Mouse (Mus musculus) hematopoietic stem cell, adult 5-6 weeks (primary cell): ENCODE results near the gene Acaca. TPM values are rescaled to one million over a fixed set of nuclear protein-coding genes. Genes with fewer than 3 reads are reported as not detected.

Experiments used
- ATAC-seq, 2 experiments: fragments of 125-278 bp in 1 of 2; replicated peaks in 1 of 2; 2 replicates each; pipeline ENCODE4 v1.8.0; 2016 to 2017; ENCODE audit warnings: inconsistent platforms in 2 of 2, mild to moderate bottlenecking in 2 of 2, moderate number of reproducible peaks in 2 of 2, low read depth in 1 of 2, moderate TSS enrichment in 1 of 2; ENCODE audit not compliant: low FRiP score in 2 of 2, poor library complexity in 2 of 2, severe bottlenecking in 2 of 2, insufficient read depth in 1 of 2, low TSS enrichment in 1 of 2
- total RNA-seq: library from RNA; stranded (forward); fragments of 172-1452, 232-1000 nt; gene quantifications from 2 replicates; pipeline ENCODE4 v1.2.3, GENCODE M21; 2017

Acaca gene
- total RNA-seq, 1 experiment from 2014 or later, result 34.9 TPM

DNA sequence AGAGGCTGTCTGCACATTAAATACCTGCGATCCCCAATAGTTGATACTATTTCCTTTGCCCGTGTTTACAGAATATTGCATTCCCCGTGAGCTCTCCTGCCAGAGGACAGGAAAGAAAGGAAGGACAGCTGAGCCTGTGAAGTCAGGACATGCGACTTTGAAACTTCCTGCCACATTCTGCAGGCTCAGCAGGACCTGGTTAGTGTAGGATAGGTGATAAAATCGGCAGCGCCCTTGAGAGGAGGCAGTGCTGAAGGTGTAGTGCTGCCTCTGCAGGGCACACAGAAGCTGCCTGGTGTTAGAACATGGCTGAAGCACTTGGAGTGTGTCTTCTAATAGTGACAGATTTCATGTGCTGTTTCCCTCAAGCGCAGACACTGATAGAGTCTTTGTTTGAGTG lies 264.1 kb downstream of the Acaca start:
- ATAC-seq, result no peak

DNA sequence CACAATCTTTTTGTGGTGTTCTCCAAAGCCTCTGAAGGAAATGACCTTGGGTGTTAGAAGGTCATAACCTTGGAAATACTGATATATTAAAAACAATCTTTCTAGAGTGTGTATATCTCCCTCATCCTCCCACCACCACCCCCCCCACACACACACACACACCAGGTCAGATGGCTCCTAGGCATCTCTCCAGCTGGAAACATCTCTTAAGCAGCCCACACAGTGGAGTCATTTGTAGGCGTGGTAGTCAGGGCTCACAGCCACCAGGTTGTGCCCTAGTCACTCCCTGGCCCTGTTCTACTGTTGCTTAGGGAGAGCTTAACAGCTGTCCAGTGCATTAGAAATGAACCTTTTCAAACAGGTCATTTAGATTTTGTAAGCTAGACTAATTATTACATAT lies 265.5 kb downstream of the Acaca start:
- no peak for ATAC-seq

DNA sequence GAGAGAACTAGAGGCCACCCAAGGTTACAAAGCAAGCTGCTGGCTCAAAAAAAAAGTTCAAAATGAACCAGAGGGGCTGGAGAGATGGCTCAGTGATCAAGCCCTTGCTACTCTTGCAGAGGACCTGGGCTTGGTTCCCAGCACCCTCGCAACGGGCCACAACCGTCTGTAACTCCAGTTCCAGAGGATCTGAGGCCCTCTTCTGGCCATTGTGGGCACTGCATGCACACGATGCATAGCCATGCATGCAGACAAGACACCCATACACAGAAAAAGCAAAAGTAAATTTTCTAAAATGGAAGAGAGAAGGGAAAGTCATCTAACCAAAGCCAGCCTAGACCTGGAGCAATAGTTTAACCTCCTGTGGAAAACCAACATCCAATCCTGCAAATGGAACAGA lies 277.3 kb downstream of the Acaca start:
- no peak for ATAC-seq

DNA sequence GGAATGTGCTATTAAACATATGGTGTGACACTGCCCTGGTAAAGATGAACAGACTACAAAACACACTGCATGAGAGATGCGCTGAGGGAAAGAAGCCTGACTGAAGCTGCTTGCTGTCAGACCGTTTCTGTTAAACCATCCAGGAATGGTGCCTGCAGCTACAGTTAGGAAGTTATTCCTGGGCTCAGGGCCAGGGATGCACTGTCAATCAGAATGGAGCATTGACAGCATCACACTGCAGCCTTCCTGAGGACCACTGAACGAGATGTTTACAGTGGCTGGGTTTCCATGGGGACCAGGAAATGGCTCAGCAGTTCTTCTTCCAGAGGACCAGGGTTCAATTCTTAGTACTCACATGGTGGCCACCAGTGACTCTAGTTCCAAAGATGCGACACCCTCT lies 280.9 kb downstream of the Acaca start:
- no peak for ATAC-seq

DNA sequence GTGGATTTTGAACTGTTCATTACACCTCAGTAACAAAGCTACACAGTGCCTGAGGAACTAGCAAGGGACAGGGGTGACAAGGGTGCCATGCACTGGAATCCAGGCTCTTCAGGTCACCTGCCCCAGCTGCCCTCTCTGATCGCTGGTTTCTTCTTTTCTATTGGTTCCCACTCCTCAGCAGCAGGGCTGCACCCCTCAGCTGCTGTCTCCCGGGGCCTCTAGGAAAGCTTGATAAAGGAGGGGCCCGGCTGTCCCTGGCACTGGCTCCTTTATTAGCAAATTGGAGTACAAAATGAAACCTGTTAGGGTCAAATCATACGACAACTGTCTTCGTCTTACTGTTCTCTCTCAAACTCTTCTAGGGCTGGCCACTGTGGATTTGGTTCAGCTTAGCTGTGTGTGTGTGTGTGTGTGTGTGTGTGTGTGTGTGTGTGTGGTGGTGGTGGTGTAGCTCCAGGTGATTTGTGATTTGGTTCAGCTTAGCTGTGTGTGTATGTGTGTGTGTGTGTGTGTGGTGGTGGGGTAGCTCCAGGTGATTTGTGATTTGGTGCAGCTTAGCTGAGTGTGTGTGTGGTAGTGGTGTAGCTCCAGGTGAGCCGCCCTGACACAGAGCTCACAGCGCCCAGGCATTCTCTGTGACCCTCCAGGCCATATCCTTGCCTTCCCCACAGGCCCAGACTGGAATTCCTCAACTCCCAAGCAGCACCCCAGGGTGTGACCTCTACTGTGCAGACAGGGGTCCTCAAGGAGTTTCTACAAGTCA lies 281.6 kb downstream of the Acaca start:
- no peak for ATAC-seq

DNA sequence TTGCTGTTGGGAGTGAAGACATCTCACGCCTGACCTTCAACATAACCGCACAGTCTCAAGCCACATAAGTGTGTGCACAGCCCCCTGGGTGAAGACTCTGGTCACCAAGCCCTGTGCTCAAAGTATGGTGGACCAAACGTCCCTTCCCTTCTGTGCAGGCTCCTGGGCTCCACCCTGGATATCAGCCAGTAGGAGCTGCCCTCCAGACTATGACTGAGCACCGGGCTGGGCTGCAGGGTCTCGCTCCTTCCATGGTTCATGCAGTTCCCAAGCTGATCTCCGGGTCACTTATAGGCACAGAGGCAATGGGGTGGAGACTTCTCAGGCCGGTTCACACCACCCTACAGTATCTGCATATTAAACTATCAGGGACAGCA lies 282.2 kb downstream of the Acaca start:
- no peak for ATAC-seq

DNA sequence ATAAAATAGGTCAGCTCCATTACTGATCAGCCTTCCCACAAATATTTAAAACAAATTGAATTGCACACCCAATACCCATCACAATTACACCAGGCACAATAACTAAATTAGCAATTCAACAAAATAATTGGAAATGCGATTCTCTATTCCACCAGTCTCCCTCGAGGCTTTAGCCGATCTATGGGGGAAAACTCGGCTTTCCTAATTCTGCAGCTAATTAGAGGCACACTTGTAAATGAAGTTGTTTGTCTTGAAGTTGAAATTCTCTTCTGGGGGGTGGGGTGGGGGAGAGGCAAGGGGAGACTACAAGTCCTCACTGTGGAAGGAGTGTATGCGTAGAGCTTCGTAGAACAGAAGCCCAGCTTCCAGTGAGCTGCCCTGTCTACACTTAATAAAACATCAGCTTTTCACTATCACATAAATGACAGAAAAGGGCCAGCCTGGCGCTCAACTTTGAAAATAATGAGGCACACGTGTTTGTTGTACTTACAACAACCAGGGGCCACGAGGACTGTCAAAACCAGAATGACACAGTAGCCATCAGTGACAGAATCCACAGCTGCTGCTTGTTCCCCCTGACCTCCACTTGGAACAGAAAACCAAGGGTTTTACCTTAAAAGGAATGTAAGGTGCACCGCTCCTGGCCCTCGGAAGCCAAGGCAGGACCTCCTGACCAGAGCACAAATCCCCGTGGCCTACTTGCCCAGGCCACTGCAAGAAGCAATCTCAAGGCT lies 282.9 kb downstream of the Acaca start:
- ATAC-seq, result no peak

DNA sequence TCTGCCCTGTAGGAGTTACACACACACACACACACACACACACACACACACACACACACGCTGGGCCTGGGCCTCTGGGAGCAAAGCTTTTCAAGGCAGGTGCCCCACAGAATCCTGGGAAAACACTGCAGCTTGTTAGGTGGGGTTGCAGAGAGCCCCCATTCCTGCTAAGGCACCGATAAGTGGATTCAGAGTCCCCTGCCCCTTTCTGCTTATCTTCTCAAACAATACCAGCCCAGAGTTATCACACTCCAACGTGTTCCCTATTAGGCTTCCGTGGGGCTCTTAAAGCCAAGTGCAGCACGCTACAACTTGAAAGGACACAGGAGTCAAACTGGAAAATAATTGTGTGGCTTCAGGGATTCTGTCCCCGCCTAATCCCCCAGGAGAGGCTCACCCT lies 283.6 kb downstream of the Acaca start:
- ATAC-seq, result no peak

DNA sequence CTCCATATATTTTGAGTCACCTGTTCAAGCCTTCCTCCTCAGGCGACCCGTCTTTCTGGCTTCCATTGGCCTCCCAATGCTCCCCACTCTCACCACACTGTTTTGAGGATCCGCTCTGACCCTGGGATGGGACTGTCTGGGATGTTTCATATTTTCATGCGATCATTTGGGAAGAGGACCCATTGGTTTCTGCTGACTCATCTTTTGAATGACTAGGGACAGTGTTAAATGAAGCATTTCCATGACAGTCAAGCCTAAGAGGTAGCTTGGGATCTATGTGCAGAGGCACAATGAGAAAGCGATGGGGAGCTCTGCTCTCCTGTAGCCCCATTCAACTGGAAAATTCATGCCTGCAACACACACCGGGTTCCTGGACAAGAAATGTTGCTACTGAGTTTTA lies 291.3 kb downstream of the Acaca start:
- ATAC-seq, result no peak

DNA sequence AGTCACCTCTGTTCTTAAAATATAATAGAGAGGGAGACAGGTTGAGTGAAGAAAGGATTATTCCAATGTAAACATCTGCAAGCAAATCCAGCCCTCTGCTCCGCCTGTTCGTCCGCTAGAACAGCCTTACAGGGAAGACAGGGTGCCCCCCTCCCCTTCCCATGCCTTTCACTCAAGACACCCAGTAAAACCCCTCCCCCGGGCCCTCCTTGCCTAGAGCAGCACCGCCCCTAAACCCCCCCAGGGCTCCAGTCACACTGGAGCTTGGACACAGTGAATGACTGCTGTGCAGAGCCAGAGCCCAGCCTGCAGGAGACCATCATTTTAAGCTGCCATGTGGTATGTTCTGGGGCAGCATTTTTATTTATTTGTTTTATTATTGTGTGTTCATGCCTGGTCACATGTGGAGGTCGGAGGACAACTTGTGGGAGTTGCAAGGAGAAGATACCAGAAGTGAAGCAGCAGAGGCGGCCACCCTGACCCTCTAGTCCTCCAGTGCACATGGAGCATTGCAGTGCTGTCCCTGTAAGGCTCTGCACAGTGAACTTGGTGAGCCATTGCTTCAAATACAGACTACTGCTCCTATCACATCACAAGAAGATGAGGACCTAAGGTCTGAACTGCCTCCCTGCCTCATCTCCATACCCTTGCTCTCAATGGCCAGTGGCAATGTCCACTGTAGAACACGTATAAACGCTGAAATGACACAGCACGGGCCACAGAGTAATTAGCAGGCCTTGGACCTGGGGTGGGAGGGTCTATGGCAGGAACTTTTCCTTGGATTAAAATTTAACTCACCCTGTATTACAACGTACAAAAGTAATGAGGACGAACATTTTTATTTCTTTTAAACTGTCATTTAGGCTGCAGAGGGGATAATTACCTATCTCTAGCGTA lies 296.5 kb downstream of the Acaca start:
- ATAC-seq, result no peak

DNA sequence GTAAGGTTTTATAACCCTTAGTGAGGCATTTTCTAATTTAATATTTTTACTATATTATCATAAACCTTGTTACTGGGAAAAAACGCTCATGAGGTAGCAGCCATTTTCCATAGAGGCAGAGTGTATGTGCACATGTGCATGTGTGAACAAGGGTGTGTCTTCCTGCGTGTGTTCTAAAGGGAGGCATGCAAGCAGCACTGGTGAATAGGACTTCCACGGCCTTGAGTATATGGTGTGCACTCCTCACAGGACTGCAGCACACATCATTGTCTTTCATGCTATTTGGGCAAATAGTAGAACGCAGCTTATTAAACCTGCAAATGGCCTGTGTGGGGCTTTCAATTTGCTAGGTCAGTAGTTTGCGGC lies 297.1 kb downstream of the Acaca start:
- ATAC-seq, result no peak

DNA sequence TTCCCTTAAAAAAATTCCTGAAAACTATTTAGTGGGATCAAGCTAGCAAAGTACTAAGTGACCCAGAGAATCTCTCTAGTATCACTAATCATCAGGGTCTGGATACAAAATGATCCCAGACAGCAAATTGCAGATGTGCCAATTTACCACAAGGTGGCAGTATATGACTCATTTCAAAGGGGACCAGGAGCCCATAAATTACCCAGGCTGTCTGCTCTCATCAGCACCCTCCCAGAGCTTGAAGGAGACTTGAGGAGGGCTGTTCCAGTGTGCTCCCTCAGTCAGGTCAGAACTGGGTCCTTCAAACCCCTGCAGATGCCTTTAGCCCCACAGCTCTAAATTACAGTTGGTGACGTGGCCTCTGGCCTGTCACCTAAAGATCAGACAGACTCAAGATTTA lies 300.1 kb downstream of the Acaca start:
- ATAC-seq, result peak; percentile 48 to 69; a peak in 3 of 4 replicates

DNA sequence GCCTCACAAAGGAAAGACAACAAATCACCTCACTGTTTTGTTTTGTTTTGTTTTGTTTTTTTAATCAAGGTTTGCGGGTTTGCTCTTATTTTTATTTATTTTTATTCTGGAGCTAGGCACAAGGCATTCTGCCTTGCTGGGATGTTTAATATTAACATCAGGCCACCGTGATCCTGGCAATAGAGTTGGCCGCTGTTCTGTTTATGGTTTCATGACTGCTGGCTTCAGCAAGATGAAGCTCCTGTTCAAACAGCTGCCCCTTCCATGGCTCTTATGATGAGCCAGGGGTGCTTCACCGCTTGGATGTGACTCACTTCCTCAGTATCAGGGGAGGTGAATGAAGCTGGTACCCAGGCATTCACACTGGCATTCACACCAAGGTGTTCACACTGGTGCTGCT lies 300.9 kb downstream of the Acaca start:
- ATAC-seq, result no peak

DNA sequence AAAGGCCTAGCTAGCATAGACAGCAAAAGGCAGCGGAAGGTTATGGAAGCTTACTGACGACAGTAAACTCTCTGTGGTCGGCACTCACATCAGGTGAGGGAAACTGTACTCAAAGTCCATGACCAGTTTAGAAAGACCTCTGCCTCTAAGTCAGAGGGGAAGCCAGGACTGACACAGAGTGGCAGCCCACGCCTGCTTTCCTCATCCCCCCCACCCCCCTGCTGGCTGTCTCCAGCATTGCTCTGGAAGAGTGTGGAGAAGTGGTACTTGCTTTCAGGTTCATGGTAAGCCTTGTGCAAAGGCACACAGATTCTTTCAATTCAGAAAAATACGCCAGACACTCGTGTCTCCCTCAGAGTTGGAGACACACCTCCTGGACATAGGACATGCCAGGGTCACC lies 305.4 kb downstream of the Acaca start:
- ATAC-seq, result no peak

DNA sequence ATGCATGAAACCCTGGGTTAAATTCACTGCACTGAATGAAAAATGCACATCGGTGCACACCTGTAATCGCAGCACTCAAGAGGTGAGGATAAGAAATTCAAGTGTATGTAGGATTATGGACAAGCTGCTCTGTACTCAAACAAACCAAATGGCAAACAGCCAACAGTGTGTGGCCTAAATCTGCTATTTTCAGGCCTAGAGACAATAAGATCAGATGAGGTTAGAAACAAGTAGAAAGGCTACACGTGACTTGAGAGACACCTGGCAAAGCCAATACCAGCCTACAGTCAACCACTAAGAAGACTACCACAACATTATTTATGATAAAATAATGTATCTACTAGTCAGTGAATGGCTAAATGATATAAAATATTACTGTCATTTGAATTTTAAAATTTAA lies 310.9 kb downstream of the Acaca start:
- no peak for ATAC-seq

DNA sequence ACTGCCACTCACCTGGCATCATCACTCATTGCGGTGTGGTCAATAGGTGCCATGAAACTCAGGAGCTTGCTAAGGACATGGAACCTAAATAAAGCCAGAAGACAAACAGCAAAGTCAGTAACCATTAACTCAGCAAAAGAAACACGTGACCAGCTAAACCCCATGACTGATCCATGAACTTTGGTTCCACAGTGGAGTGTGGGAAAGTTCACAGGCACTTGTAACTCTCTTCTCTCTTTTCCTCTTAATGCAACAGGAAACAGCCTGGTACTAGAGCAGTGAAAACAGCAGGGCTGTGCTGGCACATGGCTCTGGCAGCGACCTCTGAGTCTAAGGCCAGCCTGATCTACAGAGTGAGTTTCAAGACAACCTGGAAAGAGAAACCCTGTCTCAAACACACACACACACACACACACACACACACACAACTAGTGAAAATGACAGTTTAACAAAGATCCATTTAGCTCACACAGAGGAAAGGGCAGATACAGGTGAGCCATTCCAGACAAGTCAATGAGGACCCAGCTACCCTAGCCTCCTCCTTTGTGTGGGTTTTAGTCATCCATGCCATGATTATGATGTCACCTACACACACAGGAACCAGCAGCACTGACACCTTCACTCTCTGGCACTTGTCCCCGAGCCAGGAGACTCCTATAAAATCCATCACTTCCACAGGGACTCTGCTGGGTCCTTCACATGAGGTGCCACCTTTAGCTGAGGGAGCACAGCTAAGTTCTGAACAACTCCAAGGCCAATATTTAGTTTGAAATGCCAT lies 313.3 kb downstream of the Acaca start:
- ATAC-seq, result no peak
